Mouse (Mus musculus): Measurements from ENCODE around the gene Olfr202. TPM values are rescaled to one million over a fixed set of nuclear protein-coding genes. Genes with fewer than 3 reads are reported as not detected.
"Not testable (repeated sequence)": the region's sequence is repeated elsewhere in the genome, so short reads cannot be mapped to it uniquely, and the experiment has no call there.

Gene Olfr202
- polyA plus RNA-seq, 1 experiment from 2014 or later = not detected

- not testable (repeated sequence) for ATAC-seq (replicated peaks; ENCODE audit: insufficient number of reproducible peaks, low FRiP score, low TSS enrichment); H3K27me3 ChIP-seq (ENCODE audit: control insufficient read depth, insufficient read depth, low read length); H3K9ac ChIP-seq (ENCODE audit: low read depth, low read length); H3K27ac ChIP-seq (ENCODE audit: low read depth, low read length); H3K4me1 ChIP-seq (ENCODE audit: control insufficient read depth, insufficient read depth, low read length); H3K4me3 ChIP-seq (ENCODE audit: low read depth, low read length); H3K36me3 ChIP-seq (ENCODE audit: control insufficient read depth, insufficient read depth, low read length); H3K4me2 ChIP-seq; H3K9me3 ChIP-seq (replicated peaks; ENCODE audit: control insufficient read depth, low read length)
- WGBS (ENCODE audit: insufficient replicate concordance) = 66% methylated on average over 4 of the region's 4 CpGs
These were observed 17.5 kb downstream of the Olfr202 start for GRCm38 (mm10) chr16:59269097-59269496.

- no peak overlapping the region for H3K4me2 ChIP-seq
- no peak overlapping the region for H3K4me3 ChIP-seq (ENCODE audit: low read depth, low read length)
- WGBS (ENCODE audit: insufficient replicate concordance) = 83% methylated on average over 17 of the region's 17 CpGs
- no peaks in the 10 kb centered on the region for H3K4me1 ChIP-seq (ENCODE audit: control insufficient read depth, insufficient read depth, low read length)
- H3K27me3 ChIP-seq (ENCODE audit: control insufficient read depth, insufficient read depth, low read length) = no peaks in the 10 kb centered on the region
- H3K36me3 ChIP-seq (ENCODE audit: control insufficient read depth, insufficient read depth, low read length) = no peaks in the 10 kb centered on the region
- no peak for ATAC-seq (replicated peaks; ENCODE audit: insufficient number of reproducible peaks, low FRiP score, low TSS enrichment)
- H3K27ac ChIP-seq (ENCODE audit: low read depth, low read length) = no peak overlapping the region
- no peak overlapping the region for H3K9ac ChIP-seq (ENCODE audit: low read depth, low read length)
- no peaks in the 10 kb centered on the region for H3K9me3 ChIP-seq (replicated peaks; ENCODE audit: control insufficient read depth, low read length)
These were observed 36.9 kb downstream of the Olfr202 start for GRCm38 (mm10) chr16:59249684-59250083.

Other genes with a start within 250 kb of the Olfr202 start
- not detected in 2 replicates for gene Olfr187, start 247.0 kb downstream of the Olfr202 start, polyA plus RNA-seq (2014; fragmentation: Nextera tagmentation; extraction: Ambion mirVana)
- gene Olfr190, start 208.8 kb downstream of the Olfr202 start, polyA plus RNA-seq (2014; fragmentation: Nextera tagmentation; extraction: Ambion mirVana) = not detected in 2 replicates
- not detected in 2 replicates for gene Olfr191, start 197.0 kb downstream of the Olfr202 start, polyA plus RNA-seq (2014; fragmentation: Nextera tagmentation; extraction: Ambion mirVana)
- gene Olfr193, start 174.9 kb downstream of the Olfr202 start, polyA plus RNA-seq (2014; fragmentation: Nextera tagmentation; extraction: Ambion mirVana) = not detected in 2 replicates
- not detected in 2 replicates for gene Olfr194, start 165.7 kb downstream of the Olfr202 start, polyA plus RNA-seq (2014; fragmentation: Nextera tagmentation; extraction: Ambion mirVana)
- gene Olfr195, start 139.7 kb downstream of the Olfr202 start, polyA plus RNA-seq (2014; fragmentation: Nextera tagmentation; extraction: Ambion mirVana) = not detected in 2 replicates
- not detected in 2 replicates for gene Olfr196, start 116.3 kb downstream of the Olfr202 start, polyA plus RNA-seq (2014; fragmentation: Nextera tagmentation; extraction: Ambion mirVana)
- not detected in 2 replicates for gene Olfr198, start 83.3 kb downstream of the Olfr202 start, polyA plus RNA-seq (2014; fragmentation: Nextera tagmentation; extraction: Ambion mirVana)
- not detected in 2 replicates for gene Olfr199, start 67.0 kb downstream of the Olfr202 start, polyA plus RNA-seq (2014; fragmentation: Nextera tagmentation; extraction: Ambion mirVana)
- not detected in 2 replicates for gene Olfr201, start 14.2 kb downstream of the Olfr202 start, polyA plus RNA-seq (2014; fragmentation: Nextera tagmentation; extraction: Ambion mirVana)
- gene Olfr203, start 12.1 kb upstream of the Olfr202 start, polyA plus RNA-seq (2014; fragmentation: Nextera tagmentation; extraction: Ambion mirVana) = not detected in 2 replicates
- gene Olfr204, start 31.5 kb upstream of the Olfr202 start, polyA plus RNA-seq (2014; fragmentation: Nextera tagmentation; extraction: Ambion mirVana) = not detected in 2 replicates
- not detected in 2 replicates for gene Olfr205, start 44.3 kb upstream of the Olfr202 start, polyA plus RNA-seq (2014; fragmentation: Nextera tagmentation; extraction: Ambion mirVana)
- gene Olfr206, start 62.5 kb upstream of the Olfr202 start, polyA plus RNA-seq (2014; fragmentation: Nextera tagmentation; extraction: Ambion mirVana) = not detected in 2 replicates
- gene Olfr209, start 77.2 kb upstream of the Olfr202 start, polyA plus RNA-seq (2014; fragmentation: Nextera tagmentation; extraction: Ambion mirVana) = not detected in 2 replicates
- gene Gabrr3, start 120.5 kb upstream of the Olfr202 start, polyA plus RNA-seq (2014; fragmentation: Nextera tagmentation; extraction: Ambion mirVana) = 0.08 TPM in 1 of 2 replicates, not detected in the other
- gene Riox2, start 185.0 kb upstream of the Olfr202 start, polyA plus RNA-seq (2014; fragmentation: Nextera tagmentation; extraction: Ambion mirVana) = 29.4 and 30.1 TPM in 2 replicates